Mouse (Mus musculus) intestine, embryonic 14.5 days (tissue): ENCODE measurements at regions not wholly inside any gene's neighbourhood (a gene's known extent, or its start where the extent isn't known, plus 50 kb on each side); places are given as distances from the start of the nearest gene placed in this dataset.

Source experiments
- ATAC-seq: fragments of 200-750 bp; cut with Nextera tagmentation; replicated peaks from 2 replicates; pipeline ENCODE4 v1.8.0; 2017; ENCODE audit warnings: low read depth, moderate number of reproducible peaks, moderate TSS enrichment, moderate library complexity; ENCODE audit not compliant: low FRiP score, low TSS enrichment
- DNase-seq: peaks from one replicate; pipeline ENCODE4 v3.0.0-alpha.2; 2018; ENCODE audit warnings: low spot score
- H3K27ac ChIP-seq: fragments of 300-500 bp; sonication (generic); 2 replicates; pipeline ENCODE4 v1.5.1; 2014; ENCODE audit warnings: low read depth, mild to moderate bottlenecking, control low read depth
- H3K27me3 ChIP-seq: fragments of 300-500 bp; sonication (generic); replicated peaks from 2 replicates; pipeline ENCODE4 v1.6.1; 2014; ENCODE audit warnings: low read length, control low read depth; ENCODE audit not compliant: control insufficient read depth, insufficient read depth
- H3K36me3 ChIP-seq: fragments of 300-500 bp; sonication (generic); 2 replicates; pipeline ENCODE4 v1.6.1; 2014; ENCODE audit warnings: low read length, control low read depth; ENCODE audit not compliant: control insufficient read depth, insufficient read depth
- H3K4me1 ChIP-seq: fragments of 300-500 bp; sonication (generic); replicated peaks from 2 replicates; pipeline ENCODE4 v1.6.1; 2014; ENCODE audit warnings: low read length, control low read depth, mixed read lengths; ENCODE audit not compliant: control insufficient read depth, insufficient read depth
- H3K4me2 ChIP-seq: fragments of 300-500 bp; sonication (generic); 2 replicates; pipeline ENCODE4 v1.6.1; 2014; ENCODE audit warnings: low read length
- H3K4me3 ChIP-seq: fragments of 300-500 bp; sonication (generic); 2 replicates; pipeline ENCODE4 v1.5.1; 2014; ENCODE audit warnings: low read depth, low read length, control low read depth, mixed read lengths
- H3K9ac ChIP-seq: fragments of 300-500 bp; sonication (generic); 2 replicates; pipeline ENCODE4 v1.6.1; 2014; ENCODE audit warnings: mild to moderate bottlenecking, low read length
- H3K9me3 ChIP-seq: fragments of 300-500 bp; sonication (generic); 2 replicates; pipeline ENCODE4 v1.6.1; 2016; ENCODE audit warnings: low read length, control low read depth; ENCODE audit not compliant: control insufficient read depth
- WGBS: fragments of 180-500 bp; shearing (Covaris S2); extraction: QIAGEN DNeasy Blood & Tissue Kit; methylation state at CpG from one replicate; pipeline ENCODE4 v1.1.7; 2014; 5-methylcytosine and 5-hydroxymethylcytosine counted together

DNA sequence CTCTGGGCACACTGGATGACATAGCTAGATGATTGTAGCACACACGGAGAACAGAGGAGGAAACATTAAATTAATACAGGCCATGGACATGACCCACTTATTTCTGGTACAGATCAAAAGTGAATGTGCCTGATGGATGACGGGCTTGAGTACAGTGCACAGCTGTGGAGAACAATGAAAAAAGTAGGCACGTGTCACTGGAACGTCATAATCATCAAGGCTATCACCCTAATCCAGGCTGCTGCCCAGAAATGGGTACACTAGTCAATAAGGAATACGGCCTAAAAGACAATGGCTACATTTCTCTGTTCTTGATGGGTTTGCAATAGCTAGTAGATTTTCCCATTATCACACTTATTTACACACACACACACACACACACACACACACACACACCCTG lies 118.3 kb upstream of the Prdm1 start:
- no peak overlapping the region for H3K4me2 ChIP-seq
- no peaks in the 10 kb centered on the region for H3K27me3 ChIP-seq
- H3K4me1 ChIP-seq = 0 out of 2 replicates have a peak, but pooled peaks cover 2% of the 10 kb centered on the region
- DNase-seq (no peak), ATAC-seq (no peak)
- H3K9ac ChIP-seq = no peak overlapping the region
- H3K27ac ChIP-seq = no peak overlapping the region
- no peaks in the 10 kb centered on the region for H3K9me3 ChIP-seq
- 89% methylated on average over 5 of the region's 5 CpGs for WGBS
- no peak overlapping the region for H3K4me3 ChIP-seq
- no peaks in the 10 kb centered on the region for H3K36me3 ChIP-seq

DNA sequence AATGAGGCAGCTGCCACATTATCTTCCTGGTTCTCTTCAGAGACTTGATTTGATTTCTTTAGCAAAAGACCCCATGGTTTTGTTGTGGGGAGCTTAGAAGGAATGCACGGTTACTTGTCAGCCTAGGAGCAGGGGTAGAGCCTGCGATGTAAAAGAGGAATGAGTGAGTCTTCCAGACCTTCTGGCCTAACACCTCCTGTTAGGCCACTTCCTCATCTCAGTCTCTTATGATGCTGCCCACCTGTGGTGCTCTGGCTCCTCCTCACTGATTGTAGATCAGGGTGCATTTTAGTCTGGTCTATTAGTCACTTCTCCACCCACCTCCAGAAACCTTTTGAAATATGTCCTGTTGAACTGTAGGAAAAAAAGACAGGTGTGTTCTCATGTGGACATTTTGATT lies 113.3 kb upstream of the Prdm1 start:
- no peak overlapping the region for H3K9ac ChIP-seq
- H3K9me3 ChIP-seq = no peaks in the 10 kb centered on the region
- DNase-seq (no peak), ATAC-seq (no peak)
- no peaks in the 10 kb centered on the region for H3K36me3 ChIP-seq
- H3K4me1 ChIP-seq = no peaks in the 10 kb centered on the region
- H3K27ac ChIP-seq = no peak overlapping the region
- 96% methylated on average over 2 of the region's 2 CpGs for WGBS
- H3K4me2 ChIP-seq = no peak overlapping the region
- no peaks in the 10 kb centered on the region for H3K27me3 ChIP-seq
- H3K4me3 ChIP-seq = no peak overlapping the region

DNA sequence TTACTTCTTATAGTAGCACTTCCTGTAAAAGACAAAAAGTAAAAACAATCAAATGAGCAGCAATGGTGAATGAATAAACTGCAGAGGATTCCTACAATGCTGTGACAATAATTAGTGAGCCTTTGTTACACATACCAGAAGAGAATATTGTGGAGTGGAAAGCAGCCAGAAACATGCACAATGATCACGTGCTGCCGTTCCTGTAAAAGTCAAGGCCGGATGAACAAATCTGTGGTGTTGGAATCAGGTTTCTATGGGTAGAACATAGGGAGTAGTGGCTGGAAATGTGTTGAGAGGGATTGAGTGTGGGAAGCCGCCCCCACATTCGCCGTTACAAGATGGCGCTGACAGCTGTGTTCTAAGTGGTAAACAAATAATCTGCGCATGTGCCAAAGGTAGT lies 112.3 kb upstream of the Prdm1 start:
- DNase-seq (no peak), ATAC-seq (no peak)
- Histone ChIP-seq H3K36me3 (no peaks in the 10 kb centered on the region), H3K4me2 (no peak overlapping the region), H3K9me3 (no peaks in the 10 kb centered on the region), H3K9ac (no peak overlapping the region), H3K27me3 (no peaks in the 10 kb centered on the region), H3K4me3 (no peak overlapping the region), H3K27ac (no peak overlapping the region), H3K4me1 (no peaks in the 10 kb centered on the region)
- 95% methylated on average over 8 of the region's 8 CpGs for WGBS

DNA sequence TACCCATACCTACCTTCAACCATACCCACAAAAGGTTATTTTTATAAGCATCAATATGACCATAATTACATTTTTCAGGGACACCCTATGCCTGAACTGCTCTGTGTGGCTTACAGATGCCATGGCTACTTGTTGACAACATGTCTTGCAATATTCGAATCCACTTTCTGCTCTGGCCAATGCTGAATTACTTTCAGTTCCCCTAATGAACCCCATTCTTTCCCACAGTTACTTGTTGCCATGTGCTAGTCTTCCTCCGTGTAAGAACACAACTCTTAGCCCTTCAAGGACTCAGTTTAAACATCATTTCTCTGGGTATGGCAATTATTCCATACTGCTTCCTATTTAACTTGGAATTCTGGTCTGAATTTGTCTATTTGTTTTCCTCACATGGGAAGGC lies 110.4 kb upstream of the Prdm1 start:
- no peak overlapping the region for H3K9ac ChIP-seq
- no peak for ATAC-seq
- 88% methylated on average over 2 of the region's 2 CpGs for WGBS

DNA sequence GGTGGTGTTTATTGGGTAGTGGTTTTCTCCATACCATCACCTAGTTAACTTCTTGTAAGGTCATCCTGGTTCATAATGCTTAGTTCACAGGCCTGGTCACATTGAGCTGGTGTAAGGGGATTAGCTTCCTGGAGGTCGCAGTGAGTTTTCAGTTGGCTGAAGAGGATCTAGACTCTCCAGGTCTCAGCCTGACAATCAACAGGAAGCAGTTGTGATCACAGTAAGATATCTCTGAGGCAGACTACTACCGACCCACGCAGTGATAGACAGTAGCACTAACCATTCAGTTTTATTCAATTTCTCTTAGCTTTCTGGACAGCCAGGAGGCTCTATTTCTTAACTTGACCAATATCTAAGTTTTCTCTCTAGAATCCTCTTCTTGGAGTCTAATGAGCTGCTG lies 108.5 kb upstream of the Prdm1 start:
- Histone ChIP-seq H3K4me1 (no peaks in the 10 kb centered on the region), H3K4me2 (no peak overlapping the region), H3K4me3 (no peak overlapping the region), H3K27me3 (no peaks in the 10 kb centered on the region), H3K9me3 (no peaks in the 10 kb centered on the region), H3K27ac (no peak overlapping the region), H3K9ac (no peak overlapping the region), H3K36me3 (no peaks in the 10 kb centered on the region)
- DNase-seq (no peak), ATAC-seq (no peak)
- 87% methylated on average over 3 of the region's 3 CpGs for WGBS

More for the DNA sequence above, 110.4 kb upstream of the Prdm1 start:
- Histone ChIP-seq H3K4me3 (no peak overlapping the region), H3K27me3 (no peaks in the 10 kb centered on the region), H3K36me3 (no peaks in the 10 kb centered on the region), H3K9me3 (no peaks in the 10 kb centered on the region), H3K4me2 (no peak overlapping the region), H3K4me1 (no peaks in the 10 kb centered on the region), H3K27ac (no peak overlapping the region)
- no peak for DNase-seq

DNA sequence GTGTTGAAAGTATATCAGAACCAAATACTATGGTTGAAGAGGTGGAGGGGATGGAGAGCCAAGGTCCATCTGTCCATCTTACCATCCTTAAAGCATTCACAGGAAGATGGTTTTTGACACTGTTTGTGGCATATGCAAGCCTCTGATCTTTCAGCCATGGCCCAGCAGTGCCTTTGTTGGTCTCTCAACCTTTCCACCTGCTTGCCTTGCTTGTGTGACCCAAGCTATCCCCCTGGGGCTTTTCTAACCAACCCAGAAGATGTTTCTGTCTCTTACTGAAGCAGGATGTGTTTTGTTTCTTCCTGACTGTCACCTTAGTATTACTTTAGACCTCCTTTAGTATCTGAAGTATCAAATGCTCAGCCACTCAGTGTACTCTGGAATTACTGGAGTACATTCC lies 107.8 kb upstream of the Prdm1 start:
- H3K4me3 ChIP-seq = no peak overlapping the region
- no peaks in the 10 kb centered on the region for H3K27me3 ChIP-seq
- H3K4me2 ChIP-seq = no peak overlapping the region
- no peaks in the 10 kb centered on the region for H3K9me3 ChIP-seq
- DNase-seq (no peak), ATAC-seq (no peak)
- no peaks in the 10 kb centered on the region for H3K4me1 ChIP-seq
- H3K27ac ChIP-seq = no peak overlapping the region
- H3K9ac ChIP-seq = no peak overlapping the region
- no peaks in the 10 kb centered on the region for H3K36me3 ChIP-seq

DNA sequence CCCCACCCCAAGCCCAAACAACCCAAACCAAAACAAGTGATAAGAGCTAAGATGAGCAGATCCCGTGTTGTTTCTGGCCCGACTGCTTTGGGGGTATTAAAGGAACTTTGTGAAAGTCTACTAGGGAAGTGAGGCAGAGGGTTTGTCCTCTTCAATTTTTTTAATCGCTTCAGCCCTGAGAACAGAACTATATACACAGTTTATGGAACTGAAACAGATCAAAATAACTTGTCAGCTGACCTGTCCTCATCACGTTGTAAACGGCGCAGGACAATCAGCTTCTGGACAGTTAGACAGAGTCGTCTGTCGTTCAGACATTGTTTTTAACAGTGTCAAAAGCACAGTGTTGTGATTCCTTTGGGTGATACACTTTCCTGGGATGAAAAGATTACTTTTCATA lies 103.3 kb upstream of the Prdm1 start:
- WGBS = 47% methylated on average over 8 of the region's 8 CpGs
- DNase-seq (no peak), ATAC-seq (no peak)
- Histone ChIP-seq H3K36me3 (no peaks in the 10 kb centered on the region), H3K9ac (no peak overlapping the region), H3K27ac (no peak overlapping the region), H3K4me3 (no peak overlapping the region), H3K4me2 (no peak overlapping the region), H3K27me3 (no peaks in the 10 kb centered on the region), H3K4me1 (no peaks in the 10 kb centered on the region), H3K9me3 (no peaks in the 10 kb centered on the region)

DNA sequence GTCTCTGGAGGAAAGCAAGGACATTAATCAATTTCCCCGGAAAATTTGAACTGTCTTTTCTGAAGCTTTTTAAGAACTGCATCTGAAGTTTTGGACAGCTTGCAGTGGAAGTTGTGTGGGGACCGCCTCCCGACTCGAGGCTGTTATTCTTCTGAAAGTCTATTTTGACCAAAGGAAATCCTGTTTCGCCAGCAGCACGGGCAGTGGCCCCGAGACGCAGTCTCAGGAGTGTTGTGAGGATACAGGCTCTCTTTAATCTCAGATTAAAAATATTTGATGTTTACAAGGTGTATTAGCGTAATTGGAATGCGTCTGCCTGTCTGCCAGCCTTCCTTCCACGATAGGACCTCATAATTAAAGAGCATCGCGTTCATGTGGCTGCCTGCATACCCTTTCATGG lies 102.2 kb upstream of the Prdm1 start:
- no peaks in the 10 kb centered on the region for H3K27me3 ChIP-seq
- 66% methylated on average over 13 of the region's 13 CpGs for WGBS
- H3K9me3 ChIP-seq = no peaks in the 10 kb centered on the region
- no peaks in the 10 kb centered on the region for H3K4me1 ChIP-seq
- ATAC-seq (no peak), DNase-seq (no peak)
- H3K9ac ChIP-seq = no peak overlapping the region
- no peak overlapping the region for H3K27ac ChIP-seq
- H3K36me3 ChIP-seq = no peaks in the 10 kb centered on the region
- no peak overlapping the region for H3K4me3 ChIP-seq
- no peak overlapping the region for H3K4me2 ChIP-seq

DNA sequence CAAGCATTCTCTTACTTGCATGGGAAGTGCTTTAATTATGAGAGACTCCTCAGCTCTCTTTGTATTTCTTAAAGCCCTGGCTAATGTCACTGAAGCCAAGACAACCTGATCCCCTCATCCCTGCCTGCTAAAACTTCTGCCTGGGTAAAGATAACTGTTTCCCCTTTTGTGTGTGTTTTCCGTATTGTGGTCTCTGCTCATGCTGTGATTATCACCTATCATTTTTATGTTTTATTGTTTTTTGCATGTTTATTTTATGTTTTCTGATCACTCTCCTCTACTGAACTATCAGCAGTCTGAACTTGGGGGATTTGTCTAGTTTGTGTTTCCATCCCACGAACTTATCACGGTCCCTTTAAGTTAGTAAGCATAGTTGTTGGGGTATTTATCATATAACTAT lies 100.1 kb upstream of the Prdm1 start:
- H3K4me3 ChIP-seq = no peak overlapping the region
- H3K36me3 ChIP-seq = no peaks in the 10 kb centered on the region
- no peak overlapping the region for H3K27ac ChIP-seq
- no peaks in the 10 kb centered on the region for H3K9me3 ChIP-seq
- no peak overlapping the region for H3K4me2 ChIP-seq
- 94% methylated on average over 3 of the region's 3 CpGs for WGBS
- H3K4me1 ChIP-seq = no peaks in the 10 kb centered on the region
- H3K9ac ChIP-seq = no peak overlapping the region
- DNase-seq (no peak), ATAC-seq (no peak)
- H3K27me3 ChIP-seq = no peaks in the 10 kb centered on the region
